Mouse (Mus musculus) yolk sac, embryonic 10.5 days (tissue): Measurements from ENCODE around the gene Rap1gds1.

ENCODE experiments used
- DNase-seq: peaks from one replicate; pipeline ENCODE4 v3.0.0-alpha.2; 2017; ENCODE audit warnings: low spot score

Rap1gds1 gene

GRCm38 (mm10) chr3:139074484-139075211, at the start of gene Rap1gds1:
Gene Rap1gds1 (minus strand): TSS chr3:139075201.
- peak; percentile 80 for DNase-seq

- DNase-seq, result no peak
Measured at GRCm38 (mm10) chr3:139118446-139118845, 43.4 kb upstream of the Rap1gds1 start.

- DNase-seq, result no peak
Measured at GRCm38 (mm10) chr3:139116733-139117337, 41.8 kb upstream of the Rap1gds1 start.

- no peak for DNase-seq
Measured at GRCm38 (mm10) chr3:139112335-139112973, 37.5 kb upstream of the Rap1gds1 start.

GRCm38 (mm10) chr3:139111877-139112276, 36.9 kb upstream of the Rap1gds1 start:
- no peak for DNase-seq

GRCm38 (mm10) chr3:139108176-139108575, 33.2 kb upstream of the Rap1gds1 start:
- no peak for DNase-seq

GRCm38 (mm10) chr3:139103914-139104313, 28.9 kb upstream of the Rap1gds1 start:
- no peak for DNase-seq

DNA sequence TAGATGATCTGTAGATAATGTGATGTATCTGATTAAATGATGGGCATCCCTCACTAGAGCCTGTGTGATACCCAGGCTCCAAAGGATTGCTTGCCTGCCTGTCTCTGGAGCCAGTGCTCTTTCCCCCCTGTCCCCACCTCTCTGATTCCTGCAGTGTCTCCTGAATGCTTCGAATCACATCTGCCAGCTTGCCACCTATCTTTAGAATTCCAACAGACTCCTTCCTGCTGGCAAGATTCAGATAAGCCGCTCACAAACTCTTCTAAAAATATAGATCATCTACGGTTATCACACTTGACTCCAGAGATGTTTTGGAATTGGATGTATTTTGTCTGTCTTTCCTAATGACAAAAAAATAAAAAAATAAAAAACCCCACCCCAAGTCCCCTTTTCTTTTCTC, 28.3 kb upstream of the Rap1gds1 start:
- no peak for DNase-seq

DNA sequence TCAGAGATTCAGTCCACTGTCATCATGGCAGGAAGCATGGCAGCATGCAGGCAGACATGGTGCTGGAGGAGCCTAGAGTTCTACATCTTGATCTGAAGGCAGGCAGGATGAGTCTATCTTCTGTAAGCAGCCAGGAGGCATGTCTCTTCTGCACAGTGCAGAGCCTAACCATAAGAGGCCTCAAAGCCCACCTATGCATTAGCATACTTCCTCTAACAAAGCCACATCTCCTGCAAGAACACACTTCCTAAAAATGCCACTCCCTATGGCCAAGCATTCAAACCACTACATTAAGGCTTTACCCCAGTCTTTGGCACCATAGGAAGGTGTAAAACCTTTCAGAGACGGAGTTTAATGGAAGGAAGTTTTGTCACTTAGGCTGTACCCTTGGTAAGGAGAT, 26.9 kb upstream of the Rap1gds1 start:
- no peak for DNase-seq

DNA sequence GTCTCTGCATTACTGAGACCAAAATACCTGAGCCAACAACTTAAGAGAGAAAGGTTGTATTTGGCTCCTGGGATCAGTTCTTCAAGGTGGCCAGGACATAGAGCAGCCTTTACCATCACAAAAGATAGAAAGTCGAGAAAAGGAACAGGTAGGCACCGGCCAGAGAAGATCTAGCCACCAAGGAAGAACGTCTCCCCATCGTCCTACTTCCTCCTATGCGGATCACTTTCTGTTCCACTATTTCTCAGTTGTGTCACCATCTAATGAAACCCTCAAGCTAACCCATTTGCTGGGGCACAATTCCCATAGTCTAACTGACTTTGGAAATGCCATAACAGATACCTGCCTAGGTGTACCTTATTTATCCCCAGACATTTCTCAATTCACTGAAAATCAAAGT, 24.3 kb upstream of the Rap1gds1 start:
- DNase-seq, result no peak

GRCm38 (mm10) chr3:139095894-139096293, 20.9 kb upstream of the Rap1gds1 start:
- no peak for DNase-seq

DNA sequence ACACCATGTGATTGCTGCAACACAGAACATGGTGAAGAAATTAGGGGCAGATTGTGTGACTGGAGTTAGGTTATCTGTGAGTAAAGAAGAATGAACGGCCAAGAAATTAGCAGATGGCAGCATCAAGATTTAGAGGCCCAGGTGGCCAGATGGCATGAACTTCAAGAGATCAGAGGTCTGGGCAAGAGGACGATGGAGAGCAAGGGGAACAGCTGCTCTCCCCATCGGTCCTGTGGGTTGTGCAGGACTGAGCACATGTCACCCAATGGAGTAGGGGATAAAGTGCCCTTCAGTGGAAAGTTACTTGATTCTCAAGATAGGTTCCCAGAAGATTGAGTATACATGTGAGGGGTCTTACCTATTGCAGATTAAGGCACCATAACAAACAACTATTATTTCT, 13.5 kb upstream of the Rap1gds1 start:
- no peak for DNase-seq

GRCm38 (mm10) chr3:139083778-139084539, 9.0 kb upstream of the Rap1gds1 start:
- no peak for DNase-seq

GRCm38 (mm10) chr3:139079831-139080230, 4.8 kb upstream of the Rap1gds1 start:
- no peak for DNase-seq

DNA sequence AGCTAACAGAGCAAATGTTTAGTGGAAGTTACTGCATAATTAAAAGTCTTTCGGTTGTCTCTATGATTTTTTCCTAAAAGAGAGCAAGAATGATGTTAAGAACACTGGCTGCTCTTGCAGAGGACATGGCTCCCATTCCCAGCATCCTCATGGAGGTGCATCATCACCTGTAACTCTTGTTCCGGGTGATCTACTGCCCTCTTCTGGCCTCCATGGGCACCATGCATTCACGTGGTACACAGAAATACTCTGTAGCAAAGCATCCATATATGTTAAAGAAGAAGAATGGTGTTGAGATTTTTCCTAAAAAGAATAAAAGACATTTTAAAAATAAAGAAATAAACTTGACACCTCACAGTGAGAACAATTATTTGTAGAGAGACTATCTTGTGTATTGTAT, 3.0 kb upstream of the Rap1gds1 start:
- no peak for DNase-seq

GRCm38 (mm10) chr3:139076059-139076455, 1.1 kb upstream of the Rap1gds1 start:
- DNase-seq, result no peak

GRCm38 (mm10) chr3:139075333-139076058, 495 bp upstream of the Rap1gds1 start:
- DNase-seq, result peak; percentile 91

- peak; percentile 12 for DNase-seq
Measured at GRCm38 (mm10) chr3:139073801-139074483, 1.1 kb downstream of the Rap1gds1 start.

DNA sequence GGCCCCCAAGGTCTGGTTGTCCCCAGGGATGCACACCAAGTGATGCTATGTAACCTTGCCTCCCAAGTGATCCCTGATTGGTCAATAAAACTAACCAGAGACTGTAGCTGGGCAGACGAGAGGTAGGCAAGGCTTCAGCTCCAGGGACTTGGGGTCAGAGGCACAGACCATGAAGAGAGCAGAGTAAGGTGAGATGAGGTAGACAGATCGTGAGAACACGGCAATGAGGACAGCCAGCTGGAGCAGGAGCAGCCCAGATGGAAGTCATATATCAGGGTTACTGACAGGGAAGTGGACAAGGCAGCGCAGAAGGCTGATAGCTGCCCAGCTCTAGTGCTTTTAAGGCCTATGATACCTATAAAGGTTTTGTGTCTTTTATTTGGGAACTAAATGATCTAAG, 5.5 kb downstream of the Rap1gds1 start:
- DNase-seq, result no peak

GRCm38 (mm10) chr3:139064076-139064475, 10.9 kb downstream of the Rap1gds1 start:
- no peak for DNase-seq

DNA sequence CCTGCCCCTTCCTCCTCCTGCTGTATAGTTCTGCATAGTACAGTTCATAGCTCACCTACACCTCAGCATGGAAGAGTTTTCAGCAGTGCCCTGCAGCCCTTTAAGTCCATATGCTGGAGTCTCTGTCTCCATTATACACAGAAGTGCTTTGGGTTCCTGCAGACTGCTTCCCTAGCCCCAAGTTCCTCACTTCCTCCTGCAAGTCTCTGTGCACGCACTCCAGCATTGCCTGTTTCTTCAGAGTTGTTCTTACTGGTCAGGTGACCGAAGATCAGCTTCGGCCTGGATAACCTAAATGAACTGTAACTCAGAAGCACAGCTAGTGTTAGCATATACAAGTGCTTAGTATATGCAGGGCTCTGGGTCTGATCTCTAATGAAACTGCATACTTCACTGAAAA, 12.9 kb downstream of the Rap1gds1 start:
- no peak for DNase-seq
